Mouse (Mus musculus): ENCODE results near the gene Tssk3. TPM values are rescaled to one million over a fixed set of nuclear protein-coding genes. Genes with fewer than 3 reads are reported as not detected.

The Tssk3 gene
- not detected for polyA plus RNA-seq (2014; fragmentation: Illumina TruSeq; extraction: RNeasy Lipid Tissue Mini Kit (QIAGEN cat#74804); ENCODE audit: low read depth, low replicate concordance)

DNA sequence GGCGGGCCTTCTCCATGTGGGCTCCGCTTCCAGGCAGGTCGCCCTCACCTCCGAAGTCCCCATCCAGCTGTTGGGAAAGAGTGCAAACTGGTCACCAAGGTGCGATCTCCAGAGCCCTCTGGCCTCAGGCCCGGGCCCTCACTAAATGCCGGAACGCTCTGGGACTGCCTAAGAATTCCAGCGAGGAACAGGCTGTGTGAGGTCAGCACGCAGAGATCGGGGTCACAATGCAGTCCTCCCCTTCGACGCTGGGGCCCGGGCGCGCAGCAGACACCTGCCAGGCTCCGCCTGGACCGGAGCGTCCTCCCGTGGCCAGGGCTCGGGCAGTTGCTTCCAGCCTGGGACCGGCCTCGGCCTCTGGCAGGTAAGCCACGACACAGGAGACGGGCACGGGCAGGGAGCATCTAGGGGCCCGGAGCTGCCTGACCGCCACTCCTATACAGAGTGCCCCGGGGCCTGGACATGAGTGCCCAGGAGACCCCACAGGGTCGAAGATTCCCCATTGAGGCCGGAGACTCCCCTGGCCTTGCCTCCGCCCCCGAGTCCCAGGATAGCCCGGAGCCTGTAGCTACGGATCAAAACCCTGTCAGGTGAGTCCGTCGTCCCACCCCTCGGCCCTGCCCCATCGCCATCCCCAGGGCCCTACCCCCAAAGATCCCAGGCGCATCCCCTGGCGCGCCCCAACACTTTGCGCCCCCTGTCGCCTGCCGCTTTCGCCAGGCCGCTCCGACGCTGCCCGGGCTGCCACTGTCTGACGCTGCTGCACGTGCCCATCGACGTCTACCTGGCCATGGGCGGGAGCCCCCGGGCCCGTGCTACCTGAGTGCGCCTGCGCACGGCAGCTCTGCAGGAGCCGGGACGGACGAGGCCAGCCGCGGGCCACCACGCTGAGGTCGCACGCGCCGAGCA lies at the start of gene Tssk3, which contains the start of gene Fam229a:
TSS of gene Tssk3 (minus strand) at position 51 of the 909 bp plus-strand sequence.
TSS of gene Fam229a (plus strand) at position 219 of the 909 bp plus-strand sequence.

DNA sequence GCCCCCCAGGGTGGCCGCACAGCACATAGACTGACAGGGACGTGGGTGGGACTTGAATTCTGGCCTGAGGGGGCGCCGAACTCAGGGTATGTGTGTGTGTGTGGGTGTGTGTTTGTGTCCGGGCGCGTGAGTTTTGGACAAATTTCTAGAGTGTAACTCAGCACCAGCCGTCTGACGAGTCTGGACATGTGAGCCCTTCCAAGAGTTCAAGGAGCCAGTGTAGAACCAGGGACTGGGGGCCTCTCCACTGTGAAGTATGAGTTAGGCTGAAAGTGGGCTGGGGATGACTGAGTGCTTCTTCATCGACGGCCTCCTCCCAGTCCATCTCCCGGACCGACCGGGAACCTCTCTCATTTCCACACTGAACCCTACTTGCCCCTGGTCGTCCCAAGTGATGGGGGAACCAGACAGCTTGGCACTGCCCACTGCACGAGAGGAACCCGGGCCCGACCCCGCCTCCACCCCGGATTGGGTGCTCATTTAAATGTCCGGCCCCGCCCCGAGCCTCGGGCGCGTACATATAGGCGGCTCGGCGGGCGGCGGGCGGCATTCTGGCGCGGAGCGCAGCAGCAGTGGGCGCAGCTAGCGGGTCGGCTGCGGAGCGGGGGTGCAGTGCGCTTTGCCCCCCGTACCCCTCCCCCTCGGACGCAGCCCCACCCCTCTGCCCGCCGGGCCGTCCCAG lies 22.4 kb upstream of the Tssk3 start, which contains the start of gene Marcksl1:
TSS of gene Marcksl1 (plus strand) at position 496 of the 682 bp plus-strand sequence.

GRCm38 (mm10) chr4:129461183-129461960 lies 29.4 kb downstream of the Tssk3 start, which contains the start of gene Bsdc1:
Gene Bsdc1 (plus strand): TSS chr4:129461581.

GRCm38 (mm10) chr4:129440340-129441063 lies 50.3 kb downstream of the Tssk3 start, which contains the start of gene Zbtb8b:
Gene Zbtb8b (minus strand): TSS chr4:129440853.

Other genes starting within 250 kb of the Tssk3 start
- 3.2 TPM for gene C77080, start 229.6 kb downstream of the Tssk3 start, polyA plus RNA-seq (2014; fragmentation: Illumina TruSeq; extraction: RNeasy Lipid Tissue Mini Kit (QIAGEN cat#74804); ENCODE audit: low read depth, low replicate concordance)
- 0.28 TPM for gene Sync, start 203.4 kb downstream of the Tssk3 start, polyA plus RNA-seq (2014; fragmentation: Illumina TruSeq; extraction: RNeasy Lipid Tissue Mini Kit (QIAGEN cat#74804); ENCODE audit: low read depth, low replicate concordance)
- 185 TPM for gene Rbbp4, start 155.7 kb downstream of the Tssk3 start, polyA plus RNA-seq (2014; fragmentation: Illumina TruSeq; extraction: RNeasy Lipid Tissue Mini Kit (QIAGEN cat#74804); ENCODE audit: low read depth, low replicate concordance)
- 152 TPM for gene Zbtb8os, start 155.3 kb downstream of the Tssk3 start, polyA plus RNA-seq (2014; fragmentation: Illumina TruSeq; extraction: RNeasy Lipid Tissue Mini Kit (QIAGEN cat#74804); ENCODE audit: low read depth, low replicate concordance)
- gene Zbtb8a, start 112.9 kb downstream of the Tssk3 start, polyA plus RNA-seq (2014; fragmentation: Illumina TruSeq; extraction: RNeasy Lipid Tissue Mini Kit (QIAGEN cat#74804); ENCODE audit: low read depth, low replicate concordance) = 1.8 TPM
- gene Zbtb8b, start 50.2 kb downstream of the Tssk3 start, polyA plus RNA-seq (2014; fragmentation: Illumina TruSeq; extraction: RNeasy Lipid Tissue Mini Kit (QIAGEN cat#74804); ENCODE audit: low read depth, low replicate concordance) = 1.4 TPM
- 11.0 TPM for gene Bsdc1, start 29.4 kb downstream of the Tssk3 start, polyA plus RNA-seq (2014; fragmentation: Illumina TruSeq; extraction: RNeasy Lipid Tissue Mini Kit (QIAGEN cat#74804); ENCODE audit: low read depth, low replicate concordance)
- gene Fam229a, start 168 bp upstream of the Tssk3 start, polyA plus RNA-seq (2014; fragmentation: Illumina TruSeq; extraction: RNeasy Lipid Tissue Mini Kit (QIAGEN cat#74804); ENCODE audit: low read depth, low replicate concordance) = not detected
- gene Marcksl1, start 22.6 kb upstream of the Tssk3 start, polyA plus RNA-seq (2014; fragmentation: Illumina TruSeq; extraction: RNeasy Lipid Tissue Mini Kit (QIAGEN cat#74804); ENCODE audit: low read depth, low replicate concordance) = 11.3 TPM
- 40.4 TPM for gene Hdac1, start 51.7 kb upstream of the Tssk3 start, polyA plus RNA-seq (2014; fragmentation: Illumina TruSeq; extraction: RNeasy Lipid Tissue Mini Kit (QIAGEN cat#74804); ENCODE audit: low read depth, low replicate concordance)
- gene Lck, start 82.6 kb upstream of the Tssk3 start, polyA plus RNA-seq (2014; fragmentation: Illumina TruSeq; extraction: RNeasy Lipid Tissue Mini Kit (QIAGEN cat#74804); ENCODE audit: low read depth, low replicate concordance) = 0.36 TPM
- gene Fam167b, start 87.5 kb upstream of the Tssk3 start, polyA plus RNA-seq (2014; fragmentation: Illumina TruSeq; extraction: RNeasy Lipid Tissue Mini Kit (QIAGEN cat#74804); ENCODE audit: low read depth, low replicate concordance) = 1.3 TPM
- gene Eif3i, start 109.6 kb upstream of the Tssk3 start, polyA plus RNA-seq (2014; fragmentation: Illumina TruSeq; extraction: RNeasy Lipid Tissue Mini Kit (QIAGEN cat#74804); ENCODE audit: low read depth, low replicate concordance) = 24.8 TPM
- 35.3 TPM for gene Tmem234, start 109.6 kb upstream of the Tssk3 start, polyA plus RNA-seq (2014; fragmentation: Illumina TruSeq; extraction: RNeasy Lipid Tissue Mini Kit (QIAGEN cat#74804); ENCODE audit: low read depth, low replicate concordance)
- gene Dcdc2b, start 123.2 kb upstream of the Tssk3 start, polyA plus RNA-seq (2014; fragmentation: Illumina TruSeq; extraction: RNeasy Lipid Tissue Mini Kit (QIAGEN cat#74804); ENCODE audit: low read depth, low replicate concordance) = not detected
- 10.3 TPM for gene Iqcc, start 128.1 kb upstream of the Tssk3 start, polyA plus RNA-seq (2014; fragmentation: Illumina TruSeq; extraction: RNeasy Lipid Tissue Mini Kit (QIAGEN cat#74804); ENCODE audit: low read depth, low replicate concordance)
- 2.4 TPM for gene Ccdc28b, start 132.9 kb upstream of the Tssk3 start, polyA plus RNA-seq (2014; fragmentation: Illumina TruSeq; extraction: RNeasy Lipid Tissue Mini Kit (QIAGEN cat#74804); ENCODE audit: low read depth, low replicate concordance)
- 7.5 TPM for gene Txlna, start 150.0 kb upstream of the Tssk3 start, polyA plus RNA-seq (2014; fragmentation: Illumina TruSeq; extraction: RNeasy Lipid Tissue Mini Kit (QIAGEN cat#74804); ENCODE audit: low read depth, low replicate concordance)
- 60.6 TPM for gene Kpna6, start 181.7 kb upstream of the Tssk3 start, polyA plus RNA-seq (2014; fragmentation: Illumina TruSeq; extraction: RNeasy Lipid Tissue Mini Kit (QIAGEN cat#74804); ENCODE audit: low read depth, low replicate concordance)
- gene Tmem39b, start 205.8 kb upstream of the Tssk3 start, polyA plus RNA-seq (2014; fragmentation: Illumina TruSeq; extraction: RNeasy Lipid Tissue Mini Kit (QIAGEN cat#74804); ENCODE audit: low read depth, low replicate concordance) = 0.40 TPM